Mouse (Mus musculus) spleen, adult 12 weeks (tissue): ENCODE results near the gene Ugt1a6b.

Experiments
- DNase-seq: peaks from one replicate; pipeline ENCODE4 v3.0.0; 2022; ENCODE audit warnings: low spot score

Ugt1a6b gene

GRCm38 (mm10) chr1:88240072-88240471 lies 137.0 kb downstream of the Ugt1a6b start:
- no peak for DNase-seq

GRCm38 (mm10) chr1:88240579-88240978 lies 137.5 kb downstream of the Ugt1a6b start:
- no peak for DNase-seq

GRCm38 (mm10) chr1:88243861-88244260 lies 140.8 kb downstream of the Ugt1a6b start:
- DNase-seq, result no peak

- DNase-seq, result no peak
These were observed 142.8 kb downstream of the Ugt1a6b start for GRCm38 (mm10) chr1:88245881-88246280.

GRCm38 (mm10) chr1:88246386-88246785 lies 143.3 kb downstream of the Ugt1a6b start:
- no peak for DNase-seq

GRCm38 (mm10) chr1:88247660-88248059 lies 144.6 kb downstream of the Ugt1a6b start:
- no peak for DNase-seq

- no peak for DNase-seq
These were observed 145.6 kb downstream of the Ugt1a6b start for GRCm38 (mm10) chr1:88248658-88249057.

- DNase-seq, result no peak
These were observed 146.5 kb downstream of the Ugt1a6b start for GRCm38 (mm10) chr1:88249596-88249995.

- no peak for DNase-seq
These were observed 147.0 kb downstream of the Ugt1a6b start for GRCm38 (mm10) chr1:88250023-88250422.

- DNase-seq, result no peak
These were observed 150.1 kb downstream of the Ugt1a6b start for GRCm38 (mm10) chr1:88253106-88253505.

GRCm38 (mm10) chr1:88253540-88253939 lies 150.5 kb downstream of the Ugt1a6b start:
- no peak for DNase-seq

- no peak for DNase-seq
These were observed 151.9 kb downstream of the Ugt1a6b start for GRCm38 (mm10) chr1:88254793-88255465.

GRCm38 (mm10) chr1:88255466-88255857 lies 152.4 kb downstream of the Ugt1a6b start:
- DNase-seq, result no peak

GRCm38 (mm10) chr1:88255989-88256754 lies 153.1 kb downstream of the Ugt1a6b start:
- DNase-seq, result no peak

- no peak for DNase-seq
These were observed 154.0 kb downstream of the Ugt1a6b start for GRCm38 (mm10) chr1:88256886-88257663.

- DNase-seq, result no peak
These were observed 154.6 kb downstream of the Ugt1a6b start for GRCm38 (mm10) chr1:88257681-88258080.

- DNase-seq, result no peak
These were observed 155.3 kb downstream of the Ugt1a6b start for GRCm38 (mm10) chr1:88258361-88258760.

GRCm38 (mm10) chr1:88258881-88259642 lies 156.0 kb downstream of the Ugt1a6b start:
- no peak for DNase-seq

- DNase-seq, result no peak
These were observed 156.6 kb downstream of the Ugt1a6b start for GRCm38 (mm10) chr1:88259643-88260024.

GRCm38 (mm10) chr1:88260114-88260513 lies 157.1 kb downstream of the Ugt1a6b start:
- no peak for DNase-seq

- no peak for DNase-seq
These were observed 157.7 kb downstream of the Ugt1a6b start for GRCm38 (mm10) chr1:88260604-88261377.
